Mouse (Mus musculus): Measurements from ENCODE around the gene Mipol1. TPM values are rescaled to one million over a fixed set of nuclear protein-coding genes. Genes with fewer than 3 reads are reported as not detected.

Mipol1 gene
- polyA plus RNA-seq, 1 experiment = not detected

DNA sequence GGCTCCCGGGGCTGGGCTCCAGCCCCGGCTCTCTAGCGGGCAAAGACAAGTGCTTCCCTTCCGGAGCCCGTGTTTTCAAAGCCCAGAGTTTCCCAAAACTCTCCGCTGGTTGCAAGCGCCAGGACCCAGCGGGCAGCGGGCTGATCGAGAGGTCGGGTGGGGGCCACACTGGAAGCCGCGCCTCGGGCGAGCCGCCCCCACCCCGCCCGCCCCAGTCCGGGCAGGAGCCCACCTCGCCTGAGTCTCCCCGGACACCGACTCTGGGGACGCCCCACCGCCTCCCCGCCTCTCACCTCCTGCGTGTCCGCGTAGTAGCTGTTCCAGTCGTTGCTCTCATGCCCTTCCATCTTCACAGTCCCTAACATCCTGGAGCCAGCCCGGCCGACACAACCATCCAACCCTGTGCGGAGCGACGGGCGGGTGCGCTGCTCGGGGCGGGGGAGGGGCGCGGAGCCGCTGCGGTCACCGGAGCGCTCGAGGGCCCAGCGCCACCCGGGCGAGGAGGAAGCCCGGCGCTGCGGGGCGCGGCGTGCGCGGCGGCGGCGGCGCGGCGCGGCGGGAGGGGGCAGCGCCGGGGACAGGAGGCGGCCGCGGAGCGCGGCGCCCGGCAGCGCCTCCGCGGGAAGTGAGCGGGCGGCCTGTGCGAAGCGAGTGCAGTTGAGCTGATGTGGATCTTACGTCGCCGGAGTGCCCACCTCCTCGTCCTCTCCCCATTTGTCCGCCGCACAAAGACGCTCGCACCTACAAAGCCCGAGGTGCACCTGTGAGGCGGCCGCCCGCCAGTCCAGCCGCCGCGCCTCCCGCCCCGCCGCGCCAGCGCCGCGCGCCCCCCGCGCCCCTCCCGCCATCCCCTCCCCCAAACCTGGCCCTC is 315.4 kb downstream of the Mipol1 start:
- H3K27ac ChIP-seq (ENCODE audit: insufficient read depth, low read depth, low read length) = no peak overlapping the region
- 1% methylated on average over 99 of the region's 106 CpGs for WGBS
- peaks cover 6% of the 10 kb centered on the region for H3K4me1 ChIP-seq (ENCODE audit: control insufficient read depth, insufficient read depth, low read length)
- H3K4me3 ChIP-seq (ENCODE audit: insufficient read depth, low read depth, low read length) = peak overlapping the region; percentile 19; the same call in 1 of the 2 replicates
- TF ChIP-seq CTCF (IDR thresholded peaks at IDR 0.05; ENCODE audit: insufficient read depth, low read depth, low read length) = no peak

Other genes starting within 250 kb of the Mipol1 start
- gene Slc25a21, start 33.0 kb upstream of the Mipol1 start, polyA plus RNA-seq (2012; ENCODE audit: insufficient read depth, insufficient read length, low replicate concordance, missing spikeins) = not detected in 2 replicates
- gene Prps1l3, start within 50 bp of the Mipol1 start, polyA plus RNA-seq (2012; ENCODE audit: insufficient read depth, insufficient read length, low replicate concordance, missing spikeins) = not detected in 2 replicates

Data from olfactory bulb, adult 2 months (tissue).